Mouse (Mus musculus): Measurements from ENCODE around the gene Emp3.

Gene Emp3

DNA sequence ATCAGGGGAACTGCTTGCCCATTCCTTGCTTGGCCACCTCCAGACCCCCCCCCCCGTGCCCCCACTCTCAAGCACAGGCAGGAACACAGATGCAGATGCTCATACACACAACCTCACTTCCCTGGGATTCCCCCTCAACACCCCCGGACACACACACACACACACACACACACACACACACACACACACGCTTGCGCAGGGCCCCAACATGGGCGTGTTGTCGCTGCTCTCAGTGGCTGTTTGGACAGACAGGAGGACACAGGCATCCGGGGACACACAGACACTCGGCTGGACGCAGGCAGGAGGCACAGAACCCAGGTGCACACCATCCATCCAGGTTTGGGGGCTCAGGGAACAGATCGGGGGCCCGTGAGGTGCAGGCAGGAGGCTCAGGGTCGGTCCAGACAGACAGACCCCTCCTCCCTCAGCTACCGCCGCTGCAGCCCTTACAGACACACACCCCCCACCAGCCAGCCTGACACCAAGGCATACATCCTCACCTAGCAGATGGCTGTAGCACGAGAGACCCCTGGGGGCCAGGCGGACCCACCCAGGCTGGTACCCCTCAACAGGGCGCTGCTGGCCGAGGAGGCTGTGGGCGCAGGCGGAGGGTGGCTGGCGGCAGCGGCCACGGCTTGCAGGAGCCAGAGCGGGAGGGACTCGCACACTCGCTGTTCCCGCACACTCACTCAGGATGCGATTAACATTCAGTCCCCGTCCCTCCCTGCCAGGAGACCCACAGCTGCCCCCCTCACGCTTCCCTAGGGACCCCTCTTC is 50.7 kb downstream of the Emp3 start:
- no peak for DNase-seq (ENCODE audit: low read depth, low spot score)

DNA sequence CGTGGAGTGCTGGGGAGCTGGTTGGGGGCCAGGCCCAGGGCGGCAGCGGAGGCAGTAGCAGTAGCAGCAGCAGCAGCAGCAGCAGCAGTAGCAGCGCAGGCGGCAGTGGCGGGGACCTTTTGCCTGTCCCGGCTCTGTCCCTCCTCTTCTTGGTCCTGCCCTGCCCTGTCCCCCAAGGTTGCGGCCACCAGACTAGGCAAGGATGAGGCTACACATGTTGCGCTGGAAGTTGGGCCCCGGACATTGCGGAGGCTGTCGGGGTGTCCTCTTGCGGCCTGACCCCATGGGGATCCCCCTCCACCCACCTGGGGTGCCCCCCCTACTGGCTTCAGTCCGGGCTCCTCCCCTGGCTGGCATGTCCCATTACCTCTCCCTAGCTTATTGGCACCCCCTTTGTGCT is 51.4 kb downstream of the Emp3 start:
- no peak for DNase-seq (ENCODE audit: low read depth, low spot score)

DNA sequence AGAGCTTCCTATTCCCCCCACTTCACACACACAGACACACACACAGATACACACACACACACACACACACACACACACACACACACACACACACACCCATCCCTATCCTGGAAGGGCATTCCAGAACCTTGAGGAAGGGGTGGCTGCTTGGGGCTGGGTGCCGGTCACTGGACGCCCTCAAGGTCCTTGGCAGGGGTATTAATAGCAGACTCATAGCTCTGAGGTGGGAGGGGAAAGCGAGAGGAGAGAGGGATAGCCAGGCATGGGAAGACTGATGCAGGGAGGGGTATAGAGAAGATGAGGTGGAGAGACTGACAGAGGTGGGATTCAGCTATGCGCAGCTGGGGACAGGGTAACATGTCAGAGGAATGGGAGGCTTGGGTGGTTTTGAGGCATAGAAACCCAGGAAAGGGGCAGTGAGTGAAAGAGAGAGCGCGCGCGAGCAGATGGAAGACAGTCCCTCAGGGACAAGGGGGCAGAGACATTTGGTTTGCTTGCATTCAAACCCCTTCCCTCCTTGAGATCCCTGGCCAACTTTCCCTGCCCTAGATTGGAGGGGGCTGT is 52.0 kb downstream of the Emp3 start:
- DNase-seq (ENCODE audit: low read depth, low spot score): no peak

Data from ZHBTc4 (cell line).